Mouse (Mus musculus): Measurements from ENCODE around the gene Plbd1.
A peak's percentile ranks its signal among the peaks of the same experiment; 100 is the strongest.

The Plbd1 gene

DNA sequence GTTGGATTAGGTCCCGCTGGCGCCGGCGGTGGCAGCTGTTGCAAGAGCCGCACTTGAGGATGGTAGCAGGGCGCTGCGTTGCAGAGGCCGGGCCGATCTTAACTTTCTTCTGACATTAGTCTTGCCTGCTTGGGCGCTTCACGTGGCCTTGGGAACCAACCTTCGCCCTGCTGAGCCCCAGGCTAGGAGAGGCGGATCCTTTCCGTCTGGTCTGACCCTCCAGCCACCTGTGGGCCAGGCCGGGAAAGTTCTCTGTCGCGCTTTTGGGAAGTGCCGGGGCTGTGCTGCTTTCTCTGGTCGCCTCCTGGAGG is at the start of gene Plbd1:
Plbd1 (minus strand) TSS at position 223 of the 311 bp plus-strand sequence.
- no peak for DNase-seq (ENCODE audit: low read depth, low spot score)

DNA sequence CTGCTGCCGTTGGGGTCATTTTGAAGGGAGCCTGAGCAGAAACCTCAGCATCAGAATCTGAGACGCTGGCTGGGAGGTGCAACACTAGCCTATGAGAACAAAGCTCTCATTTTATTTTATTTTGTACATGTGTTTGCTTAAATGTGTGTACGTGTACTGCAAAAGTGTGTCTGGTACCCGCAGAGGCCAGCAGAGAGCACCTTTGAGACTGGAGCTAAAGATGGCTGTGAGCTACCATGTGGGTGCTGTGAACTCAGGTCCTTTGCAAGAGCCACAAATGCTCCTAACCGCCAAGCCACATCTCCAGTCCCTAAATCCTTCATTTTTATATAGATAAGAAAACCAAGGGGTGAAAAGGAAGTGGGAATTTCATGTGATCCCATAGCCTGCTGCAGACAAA is 48.7 kb upstream of the Plbd1 start:
- DNase-seq (ENCODE audit: low read depth, low spot score): no peak

DNA sequence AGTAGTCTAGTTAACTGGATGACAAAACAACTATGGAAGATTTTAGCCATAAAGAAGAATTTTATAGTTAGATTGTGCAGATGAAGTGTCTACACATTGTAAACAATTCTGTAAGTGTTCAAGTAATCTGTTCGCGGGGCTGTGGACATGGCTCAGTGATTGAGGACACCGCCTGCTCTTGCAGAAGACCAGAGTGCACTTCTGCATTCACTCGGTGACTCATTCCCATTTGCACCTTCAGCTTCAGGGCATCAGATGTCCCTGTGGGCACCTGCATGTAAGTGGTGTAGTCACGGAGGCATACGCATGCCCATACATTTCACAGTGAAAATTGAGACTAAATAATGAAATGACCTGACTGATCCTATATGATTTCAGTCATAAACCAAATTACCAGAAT is 46.9 kb upstream of the Plbd1 start:
- no peak for DNase-seq (ENCODE audit: low read depth, low spot score)

DNA sequence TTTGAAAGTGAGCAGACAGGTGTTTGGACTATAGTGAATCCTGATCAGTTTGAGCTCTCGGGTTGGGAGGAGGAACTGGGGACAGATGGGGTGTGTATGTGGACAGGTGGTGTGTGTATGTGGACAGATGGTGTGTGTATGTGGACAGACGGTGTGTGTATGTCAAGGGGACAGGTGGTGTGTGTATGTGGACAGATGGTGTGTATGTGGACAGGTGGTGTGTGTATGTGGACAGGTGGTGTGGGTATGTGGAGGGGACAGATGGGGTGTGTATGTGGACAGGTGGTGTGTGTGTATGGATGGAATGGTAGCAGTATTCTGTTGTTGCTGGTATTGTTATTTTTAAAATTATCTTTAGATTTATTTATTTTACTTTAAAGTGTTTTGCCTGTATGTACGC is 40.1 kb upstream of the Plbd1 start:
- DNase-seq (ENCODE audit: low read depth, low spot score): no peak

DNA sequence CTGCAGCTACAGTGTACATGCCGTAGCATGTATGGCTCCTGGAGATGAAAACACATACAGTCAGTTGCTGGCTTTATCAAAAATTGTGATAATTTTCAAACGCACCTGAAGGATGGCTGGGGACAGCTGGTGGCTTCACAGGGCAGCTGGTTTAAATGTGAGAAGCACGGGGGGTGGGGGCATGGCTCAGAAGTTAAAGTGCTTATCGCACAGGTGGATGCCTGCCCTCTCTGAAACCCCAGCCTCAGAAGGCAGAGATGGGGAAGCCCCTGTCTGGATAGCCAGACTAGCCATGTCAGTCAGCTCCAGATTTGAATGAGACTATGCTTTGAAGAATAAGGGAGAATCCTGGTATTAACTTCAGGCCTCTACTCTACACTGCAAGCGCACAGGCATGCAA is 39.5 kb upstream of the Plbd1 start:
- no peak for DNase-seq (ENCODE audit: low read depth, low spot score)

DNA sequence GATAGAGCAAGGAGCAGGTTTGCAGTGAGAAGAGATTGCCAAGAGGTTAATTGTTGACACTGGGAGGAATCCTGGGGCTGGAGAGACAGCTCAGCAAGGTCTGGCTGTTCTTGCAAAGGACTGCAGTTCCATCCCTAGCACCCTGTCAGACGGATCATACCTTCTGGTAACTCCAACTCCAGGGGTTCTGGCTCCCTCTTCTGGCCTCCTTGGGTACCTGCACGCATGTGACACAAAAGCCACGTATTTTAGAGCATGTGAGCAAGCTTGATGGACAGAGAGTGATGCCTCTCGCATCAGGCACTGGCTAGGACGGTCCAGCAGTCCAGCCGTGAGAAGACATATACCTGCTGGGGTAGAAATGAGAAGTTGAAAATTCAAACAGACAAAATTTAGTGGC is 29.6 kb upstream of the Plbd1 start:
- no peak for DNase-seq (ENCODE audit: low read depth, low spot score)

DNA sequence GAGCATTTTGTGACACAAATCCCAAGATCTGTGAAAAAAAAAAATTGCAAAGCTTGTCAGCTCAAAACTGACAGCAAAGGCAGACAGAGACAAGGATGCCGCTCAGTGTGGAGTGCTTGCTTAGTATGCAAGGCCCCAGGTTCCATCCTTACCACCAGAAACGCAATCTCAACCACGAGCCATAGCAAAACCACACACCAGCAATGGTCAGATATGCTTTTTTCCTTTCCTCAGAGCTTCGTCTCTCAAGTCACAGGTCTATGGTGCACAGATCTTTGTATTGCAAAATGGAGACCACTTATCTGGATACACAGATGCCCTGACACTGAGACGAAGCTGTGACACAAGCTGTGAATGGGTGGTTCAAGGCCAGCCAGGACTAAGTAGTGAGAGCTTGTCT is 28.8 kb upstream of the Plbd1 start:
- no peak for DNase-seq (ENCODE audit: low read depth, low spot score)

DNA sequence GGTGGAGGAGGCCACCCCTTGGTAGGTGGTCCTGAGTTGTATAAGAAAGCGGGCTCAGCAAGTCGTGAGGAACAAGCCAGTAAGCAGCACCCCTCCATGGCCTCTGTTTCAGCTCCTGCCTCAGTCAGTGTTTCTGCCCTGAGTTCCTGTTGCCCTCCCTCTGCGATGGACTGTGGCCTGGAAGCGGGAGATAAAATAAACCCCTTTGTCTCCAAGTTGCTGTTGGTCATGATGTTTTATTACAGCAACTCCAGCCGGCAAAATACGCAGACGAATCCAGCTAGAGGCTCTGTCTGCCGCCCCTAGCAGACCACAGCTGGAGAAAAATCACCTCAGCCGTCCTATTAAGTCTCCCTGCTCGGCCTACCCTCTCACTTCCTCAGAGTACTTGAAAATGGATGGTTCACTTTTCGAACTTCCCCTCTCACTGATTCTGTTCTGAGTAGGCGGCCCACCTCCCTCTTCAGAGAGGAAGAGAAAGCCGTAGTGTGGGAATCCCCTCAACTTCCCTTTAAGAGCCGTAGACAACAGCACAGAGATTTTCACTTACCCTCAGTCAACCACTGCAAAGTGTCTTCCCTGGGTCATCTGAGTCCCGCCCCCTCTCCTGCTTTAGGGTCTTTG is 28.2 kb upstream of the Plbd1 start:
- DNase-seq (ENCODE audit: low read depth, low spot score): no peak

DNA sequence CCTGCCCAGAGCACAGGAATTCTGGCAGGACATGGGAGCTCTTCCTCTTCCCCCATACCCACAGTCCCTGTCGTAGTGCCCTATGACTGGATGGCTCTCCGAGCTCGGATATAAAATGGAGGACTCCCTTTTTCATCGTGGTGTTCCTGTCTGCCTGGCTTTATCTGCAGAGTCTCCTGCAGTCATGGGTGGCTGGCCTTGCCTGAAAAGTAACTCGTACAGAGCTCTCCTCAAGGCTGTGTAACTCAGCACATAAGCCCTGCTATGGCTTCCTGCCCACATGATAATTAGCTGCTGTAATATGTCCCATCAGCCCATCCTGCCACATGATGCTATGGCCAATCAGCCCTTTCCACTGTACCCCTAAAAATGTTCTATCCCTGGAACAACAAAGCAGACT is 23.7 kb upstream of the Plbd1 start:
- DNase-seq (ENCODE audit: low read depth, low spot score): no peak

DNA sequence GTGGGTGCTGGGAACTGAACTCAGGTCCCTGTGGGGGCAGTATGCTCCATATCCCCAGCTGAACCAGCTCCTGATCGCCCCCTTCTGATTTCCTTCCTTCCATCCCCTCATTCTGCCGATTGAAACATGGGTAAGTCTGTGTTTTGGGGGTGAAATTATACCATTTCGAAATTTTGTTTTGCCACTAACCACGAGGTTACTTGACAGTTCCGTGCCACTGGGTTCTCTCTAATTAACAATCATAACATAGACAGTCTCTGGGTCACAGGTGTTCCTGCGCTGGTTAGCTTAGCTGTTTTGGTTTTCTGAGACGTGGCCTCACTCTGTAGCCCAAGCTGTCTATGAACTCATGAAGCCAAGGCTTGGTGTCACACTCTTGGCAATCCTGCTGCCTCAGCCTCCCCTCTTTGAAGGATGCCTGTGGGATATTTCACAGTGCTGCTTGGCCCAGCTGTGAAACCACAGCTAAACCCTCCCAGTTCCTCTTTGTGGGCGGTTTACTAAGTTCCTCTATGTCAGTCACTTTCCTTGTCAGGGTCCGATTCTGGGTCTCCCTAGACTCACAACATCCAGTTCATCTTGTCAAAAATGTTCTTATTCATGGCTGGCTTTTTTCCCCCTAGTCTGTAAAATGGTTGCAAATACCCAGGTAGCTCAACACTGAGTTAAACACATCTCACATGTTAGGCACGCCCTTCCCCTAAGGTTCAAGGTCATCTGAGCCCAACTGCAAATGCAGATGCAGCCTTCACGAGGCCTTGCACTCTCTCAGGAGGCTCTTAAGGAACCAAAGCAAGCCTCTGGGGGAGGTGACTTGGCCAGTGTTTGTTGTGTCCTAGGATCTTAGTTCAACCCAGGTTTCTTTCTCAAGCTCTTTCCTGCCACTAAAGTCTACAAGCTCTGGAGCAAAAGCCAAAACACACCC is 21.9 kb upstream of the Plbd1 start:
- no peak for DNase-seq (ENCODE audit: low read depth, low spot score)

DNA sequence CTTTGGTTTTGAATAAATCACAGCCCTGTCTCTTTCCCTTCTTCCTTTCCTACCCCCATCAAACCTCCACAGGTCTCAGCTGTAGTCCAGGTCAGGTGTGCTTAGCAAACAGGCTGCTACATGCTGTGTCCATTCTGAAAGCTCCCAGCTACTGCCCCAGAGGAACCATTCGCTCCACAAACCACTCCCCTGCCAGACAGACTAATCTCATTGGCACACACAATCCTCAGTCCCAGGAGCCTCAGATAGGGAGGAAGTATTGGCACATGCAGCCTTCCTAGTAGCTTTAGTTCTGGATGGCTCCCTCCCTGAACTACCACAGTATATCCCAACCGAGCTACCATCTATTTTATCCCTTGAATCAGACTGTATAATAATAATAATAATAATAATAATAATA is 17.7 kb upstream of the Plbd1 start:
- DNase-seq (ENCODE audit: low read depth, low spot score): no peak

DNA sequence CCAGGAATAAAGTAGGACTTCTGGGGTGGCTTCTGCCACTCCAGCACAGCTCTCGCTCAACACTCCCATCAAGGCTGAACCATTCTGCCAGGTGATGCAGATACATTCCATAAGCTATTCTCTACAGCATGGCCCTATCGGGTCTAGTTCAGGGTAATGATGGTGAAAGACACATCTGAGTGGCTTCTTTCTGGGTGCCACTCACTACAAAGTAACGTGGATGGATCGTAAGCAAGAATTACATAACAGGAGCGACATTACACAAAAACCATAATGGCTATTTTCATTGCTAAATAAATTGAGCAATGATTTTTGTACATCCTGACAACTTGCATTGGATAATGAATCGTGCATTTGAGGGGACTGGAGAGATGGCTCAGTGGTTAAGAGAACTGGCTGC is 13.2 kb upstream of the Plbd1 start:
- no peak for DNase-seq (ENCODE audit: low read depth, low spot score)

DNA sequence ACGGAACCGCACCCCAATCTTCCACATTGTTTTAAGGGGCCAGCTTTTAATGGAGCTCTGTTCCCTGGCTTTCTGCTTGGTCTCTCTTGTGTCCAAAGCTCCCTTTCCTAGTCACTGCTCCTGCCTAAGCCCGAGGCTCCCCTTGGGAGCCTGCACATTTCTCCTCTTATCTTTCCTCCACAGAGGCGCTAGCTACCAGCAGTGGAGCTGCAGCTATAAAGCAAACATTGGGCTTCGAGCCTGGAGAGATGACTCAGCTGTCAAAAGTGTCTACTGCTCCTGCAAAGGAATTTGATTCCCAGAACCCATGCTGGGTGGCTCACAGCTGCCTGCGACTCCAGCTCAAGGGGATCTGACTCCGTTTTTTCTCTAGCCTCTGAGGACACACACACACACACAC is 10.7 kb upstream of the Plbd1 start:
- peak; percentile 97 for DNase-seq (ENCODE audit: low read depth, low spot score)

DNA sequence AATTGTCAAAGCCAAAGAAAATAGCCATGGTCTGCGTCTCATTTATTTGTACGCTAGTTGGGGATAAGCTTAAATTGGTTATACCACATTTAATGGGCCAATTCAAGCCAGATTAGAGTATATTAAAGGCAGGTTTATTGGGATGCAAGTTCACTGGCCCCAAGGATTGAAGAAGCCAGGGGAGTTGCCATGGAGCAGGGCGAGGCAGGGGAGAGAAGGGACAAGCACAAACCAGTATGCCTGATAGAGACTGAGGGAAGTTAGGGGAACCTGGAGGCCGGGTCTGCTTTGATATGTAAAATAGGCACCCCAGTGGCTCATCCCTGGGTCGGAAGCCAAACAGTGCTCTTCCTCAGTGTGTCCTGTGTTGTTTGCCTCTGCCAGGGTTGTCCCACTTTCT is 7.5 kb upstream of the Plbd1 start:
- no peak for DNase-seq (ENCODE audit: low read depth, low spot score)

DNA sequence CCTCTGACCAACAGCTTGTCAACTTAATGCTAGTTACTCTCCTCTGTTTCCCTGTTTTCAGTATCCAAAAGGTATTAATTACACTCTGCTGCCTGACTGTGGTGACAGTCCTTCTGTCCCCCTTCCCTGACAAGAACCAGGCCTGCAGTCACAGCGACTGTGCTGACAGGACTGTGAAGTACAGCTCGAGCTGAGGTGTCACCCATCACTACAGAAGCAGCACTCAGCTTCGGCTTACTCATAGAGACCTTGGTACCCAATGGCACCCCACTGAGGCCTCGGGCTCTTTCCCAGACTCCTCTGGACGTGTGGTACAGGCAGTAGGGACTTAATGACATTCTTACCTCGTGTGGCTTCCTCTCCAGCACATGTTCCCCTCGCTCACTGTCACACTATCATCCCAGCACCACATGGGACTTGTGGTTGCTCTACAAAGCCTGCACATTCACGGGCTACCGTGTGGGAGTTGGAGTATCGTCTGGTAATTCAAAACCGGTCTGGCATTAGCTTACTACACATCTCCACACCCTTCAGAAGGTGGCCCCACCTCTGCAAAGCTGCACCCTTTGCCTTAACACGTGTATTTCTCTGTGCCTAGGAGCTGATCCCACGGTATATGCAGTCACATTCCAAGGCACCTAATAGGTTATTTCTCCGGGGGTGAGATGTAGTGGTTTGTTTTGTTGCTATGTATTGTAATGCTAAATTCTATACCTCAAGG is 6.7 kb upstream of the Plbd1 start:
- no peak for DNase-seq (ENCODE audit: low read depth, low spot score)

DNA sequence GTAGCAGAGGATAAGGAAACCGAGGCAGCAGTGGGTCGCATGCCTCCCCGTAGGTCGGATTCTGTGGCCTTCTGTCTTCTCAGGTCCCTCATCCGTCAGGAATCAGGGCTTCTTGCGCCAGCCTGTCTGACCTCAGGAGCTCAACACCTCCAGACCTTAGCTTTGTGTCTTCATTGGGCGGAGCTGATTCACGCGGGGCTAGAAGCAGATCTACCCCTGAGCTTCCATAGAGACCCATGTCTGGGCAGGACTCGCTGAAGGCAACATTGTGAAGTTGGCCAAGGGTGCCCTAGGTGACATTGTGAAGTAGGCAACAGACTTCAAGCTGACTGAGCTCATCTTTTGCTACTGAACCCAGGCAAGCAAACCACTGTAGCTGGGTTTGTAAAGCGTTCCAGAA is 335 bp upstream of the Plbd1 start:
- DNase-seq (ENCODE audit: low read depth, low spot score): no peak

DNA sequence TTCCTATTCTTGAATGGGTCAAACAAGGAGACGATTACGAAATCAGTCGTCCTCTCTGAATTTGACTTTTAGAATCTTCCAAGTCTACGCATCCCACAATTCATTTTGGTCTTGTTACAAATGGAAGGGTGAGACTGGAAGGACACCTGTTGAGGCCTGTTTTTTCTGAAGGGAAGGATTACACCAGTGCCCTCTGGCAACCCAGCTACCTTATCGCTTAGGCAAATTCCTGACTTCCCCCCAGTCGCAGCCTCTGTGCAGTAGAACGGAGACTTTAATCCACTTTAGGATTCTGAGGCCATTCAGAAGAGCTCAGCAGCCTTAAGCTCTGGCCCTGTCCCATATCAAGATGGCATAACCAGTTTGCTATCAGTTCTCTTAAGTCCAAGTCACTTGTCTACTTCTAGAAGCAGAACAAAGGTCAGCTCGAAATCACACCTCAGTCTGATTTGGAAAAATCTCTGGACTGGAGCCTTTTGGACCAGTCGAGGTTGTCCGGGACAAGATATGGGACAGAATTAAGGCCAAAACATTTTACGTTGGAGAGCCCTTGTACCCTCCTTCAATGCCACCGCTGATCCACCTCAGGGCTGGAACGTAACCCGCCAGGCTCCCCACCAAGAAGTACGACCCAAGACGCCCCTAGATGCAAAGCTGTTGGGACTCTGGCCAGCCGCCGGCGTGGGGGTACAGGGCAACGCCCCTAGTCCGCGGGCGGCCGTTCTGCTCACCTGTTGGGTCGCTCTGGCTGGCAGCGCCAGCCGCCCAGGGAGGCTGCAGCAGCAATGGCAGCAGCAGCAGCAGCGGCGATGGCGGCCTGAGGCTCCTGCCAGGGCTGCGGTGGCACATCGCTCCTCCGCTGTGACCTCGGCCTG is 660 bp downstream of the Plbd1 start:
- DNase-seq (ENCODE audit: low read depth, low spot score): no peak

DNA sequence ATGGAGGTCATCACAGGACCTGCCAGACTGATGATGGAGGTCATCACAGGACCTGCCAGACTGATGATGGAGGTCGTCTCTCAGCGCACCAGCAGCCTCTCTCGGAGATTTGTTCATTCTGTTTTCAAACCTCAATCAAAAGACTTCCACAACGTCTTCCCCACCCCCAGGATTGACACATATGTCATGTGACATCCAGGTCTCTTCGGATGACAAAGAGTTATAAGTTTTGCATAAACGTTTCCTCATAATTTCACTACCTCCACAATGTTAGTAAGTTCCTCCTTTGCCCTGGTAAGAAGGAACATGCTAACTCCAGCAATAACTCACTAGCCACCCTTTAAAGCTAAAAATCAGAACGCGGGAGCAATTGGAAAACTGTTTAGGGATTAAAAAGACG is 2.5 kb downstream of the Plbd1 start:
- no peak for DNase-seq (ENCODE audit: low read depth, low spot score)

DNA sequence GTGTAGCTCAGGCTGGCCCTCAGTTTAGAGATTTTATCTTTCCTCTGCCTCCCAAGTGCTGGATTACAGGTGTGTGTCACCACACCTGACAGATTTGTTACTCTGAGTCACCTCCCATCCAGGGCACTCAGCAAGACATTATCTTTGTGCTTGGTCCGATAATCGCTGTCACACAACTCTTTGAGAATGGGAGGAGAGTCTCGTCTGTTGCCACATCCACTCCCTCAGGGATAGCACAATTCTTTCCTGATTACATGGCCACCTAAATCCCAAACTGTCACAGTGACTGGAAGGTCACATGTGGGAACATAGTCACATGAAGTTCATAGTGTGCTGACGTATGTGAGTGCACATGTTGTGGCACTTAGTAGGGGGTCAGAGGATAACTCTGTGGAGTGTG is 3.4 kb downstream of the Plbd1 start:
- no peak for DNase-seq (ENCODE audit: low read depth, low spot score)

DNA sequence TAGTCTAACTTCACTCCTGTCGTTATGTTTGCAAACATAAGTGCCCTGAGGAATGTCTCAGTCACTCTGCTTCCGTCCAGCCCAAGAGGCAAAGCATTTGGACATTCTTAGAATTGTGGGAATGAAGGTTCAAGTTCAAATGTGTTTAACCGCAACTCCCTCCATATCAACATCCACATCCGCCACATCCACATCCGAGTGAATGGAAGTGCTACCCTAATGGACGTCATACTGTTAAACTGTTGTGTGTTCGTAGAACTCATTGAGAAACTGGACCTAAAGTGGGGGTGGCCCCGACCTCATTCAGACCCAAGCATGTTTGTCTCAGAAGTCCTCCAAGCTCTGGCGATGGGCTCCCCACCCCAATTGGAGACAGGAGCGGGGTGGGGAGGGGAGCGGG is 5.9 kb downstream of the Plbd1 start:
- no peak for DNase-seq (ENCODE audit: low read depth, low spot score)

DNA sequence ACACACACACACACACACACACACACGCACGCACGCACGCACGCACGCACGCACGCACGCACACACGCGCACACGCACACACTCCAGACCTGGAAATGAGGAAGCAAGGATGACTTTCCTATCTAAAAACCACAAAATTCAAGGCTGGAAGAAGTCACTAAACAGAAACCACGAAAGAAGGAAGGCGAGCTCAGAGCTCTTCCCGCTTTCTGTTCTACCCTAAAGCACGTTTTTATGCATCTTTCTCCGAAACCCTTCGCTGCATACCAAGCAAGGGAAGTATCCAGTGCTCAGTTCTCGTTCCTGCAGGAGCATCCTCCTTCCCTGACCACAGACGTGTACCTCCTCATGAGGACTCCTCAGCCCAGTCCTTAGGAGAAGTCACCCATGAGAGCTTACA is 7.3 kb downstream of the Plbd1 start:
- no peak for DNase-seq (ENCODE audit: low read depth, low spot score)

DNA sequence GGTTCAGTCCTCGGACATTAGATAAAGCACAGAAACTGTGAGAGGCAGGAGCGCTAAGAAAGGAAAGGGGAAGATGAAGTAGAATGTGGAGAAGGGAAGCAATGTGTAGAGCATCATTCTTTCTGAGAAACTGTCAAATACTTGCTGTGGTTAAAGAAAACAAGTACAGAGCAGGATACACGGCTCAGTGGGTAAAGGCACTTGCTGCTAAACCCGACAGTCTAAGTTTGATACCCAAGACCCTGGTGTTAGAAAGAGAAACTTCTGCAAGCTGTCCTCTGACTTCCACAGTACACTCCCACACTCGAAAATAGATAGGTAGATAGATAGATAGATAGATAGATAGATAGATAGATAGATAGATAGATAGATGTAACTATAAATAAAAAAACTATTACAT is 8.4 kb downstream of the Plbd1 start:
- no peak for DNase-seq (ENCODE audit: low read depth, low spot score)
